Mouse (Mus musculus) intestine, embryonic 14.5 days (tissue): Measurements from ENCODE around the gene Idh1. TPM values are rescaled to one million over a fixed set of nuclear protein-coding genes. Genes with fewer than 3 reads are reported as not detected.

Experiments
- ATAC-seq: fragments of 200-750 bp; cut with Nextera tagmentation; replicated peaks from 2 replicates; pipeline ENCODE4 v1.8.0; 2017; ENCODE audit warnings: low read depth, moderate number of reproducible peaks, moderate TSS enrichment, moderate library complexity; ENCODE audit not compliant: low FRiP score, low TSS enrichment
- DNase-seq: peaks from one replicate; pipeline ENCODE4 v3.0.0-alpha.2; 2018; ENCODE audit warnings: low spot score
- H3K27ac ChIP-seq: fragments of 300-500 bp; sonication (generic); 2 replicates; pipeline ENCODE4 v1.5.1; 2014; ENCODE audit warnings: low read depth, mild to moderate bottlenecking, control low read depth
- H3K27me3 ChIP-seq: fragments of 300-500 bp; sonication (generic); replicated peaks from 2 replicates; pipeline ENCODE4 v1.6.1; 2014; ENCODE audit warnings: low read length, control low read depth; ENCODE audit not compliant: control insufficient read depth, insufficient read depth
- H3K36me3 ChIP-seq: fragments of 300-500 bp; sonication (generic); 2 replicates; pipeline ENCODE4 v1.6.1; 2014; ENCODE audit warnings: low read length, control low read depth; ENCODE audit not compliant: control insufficient read depth, insufficient read depth
- H3K4me1 ChIP-seq: fragments of 300-500 bp; sonication (generic); replicated peaks from 2 replicates; pipeline ENCODE4 v1.6.1; 2014; ENCODE audit warnings: low read length, control low read depth, mixed read lengths; ENCODE audit not compliant: control insufficient read depth, insufficient read depth
- H3K4me2 ChIP-seq: fragments of 300-500 bp; sonication (generic); 2 replicates; pipeline ENCODE4 v1.6.1; 2014; ENCODE audit warnings: low read length
- H3K4me3 ChIP-seq: fragments of 300-500 bp; sonication (generic); 2 replicates; pipeline ENCODE4 v1.5.1; 2014; ENCODE audit warnings: low read depth, low read length, control low read depth, mixed read lengths
- H3K9ac ChIP-seq: fragments of 300-500 bp; sonication (generic); 2 replicates; pipeline ENCODE4 v1.6.1; 2014; ENCODE audit warnings: mild to moderate bottlenecking, low read length
- H3K9me3 ChIP-seq: fragments of 300-500 bp; sonication (generic); 2 replicates; pipeline ENCODE4 v1.6.1; 2016; ENCODE audit warnings: low read length, control low read depth; ENCODE audit not compliant: control insufficient read depth
- WGBS: fragments of 180-500 bp; shearing (Covaris S2); extraction: QIAGEN DNeasy Blood & Tissue Kit; methylation state at CpG from one replicate; pipeline ENCODE4 v1.1.7; 2014; 5-methylcytosine and 5-hydroxymethylcytosine counted together
- polyA plus RNA-seq: library from polyadenylated mRNA; unstranded; fragments of >200 nt; fragmentation: Nextera tagmentation; extraction: Ambion mirVana; gene quantifications from 2 replicates; pipeline ENCODE4 v1.2.1, GENCODE M21; 2014

Idh1 gene
- polyA plus RNA-seq, 1 experiment from 2014 or later = 196 TPM

- no peak overlapping the region for H3K4me2 ChIP-seq
- no peaks in the 10 kb centered on the region for H3K36me3 ChIP-seq
- 81% methylated on average over 2 of the region's 2 CpGs for WGBS
- H3K4me1 ChIP-seq = no peaks in the 10 kb centered on the region
- DNase-seq (no peak), ATAC-seq (no peak)
- H3K4me3 ChIP-seq = no peak overlapping the region
- no peak overlapping the region for H3K27ac ChIP-seq
- H3K9me3 ChIP-seq = no peaks in the 10 kb centered on the region
- no peak overlapping the region for H3K9ac ChIP-seq
- no peaks in the 10 kb centered on the region for H3K27me3 ChIP-seq
Measured at GRCm38 (mm10) chr1:65144783-65145182, 41.5 kb downstream of the Idh1 start.

- WGBS = 85% methylated on average over 6 of the region's 6 CpGs
- no peak for ATAC-seq
- Histone ChIP-seq H3K4me1 (no peaks in the 10 kb centered on the region), H3K4me2 (no peak overlapping the region), H3K9me3 (no peaks in the 10 kb centered on the region), H3K9ac (no peak overlapping the region), H3K27me3 (no peaks in the 10 kb centered on the region), H3K36me3 (no peaks in the 10 kb centered on the region), H3K4me3 (no peak overlapping the region), H3K27ac (no peak overlapping the region)
- no peak for DNase-seq
Measured at GRCm38 (mm10) chr1:65137560-65137959, 48.7 kb downstream of the Idh1 start.

GRCm38 (mm10) chr1:65132833-65133232 is 53.5 kb downstream of the Idh1 start:
- H3K4me2 ChIP-seq = no peak overlapping the region
- no peak for ATAC-seq
- H3K9ac ChIP-seq = no peak overlapping the region
- 85% methylated on average over 1 of the region's 1 CpGs for WGBS
- H3K4me3 ChIP-seq = no peak overlapping the region
- no peaks in the 10 kb centered on the region for H3K36me3 ChIP-seq
- no peaks in the 10 kb centered on the region for H3K4me1 ChIP-seq
- no peaks in the 10 kb centered on the region for H3K9me3 ChIP-seq
- H3K27ac ChIP-seq = no peak overlapping the region
- DNase-seq = no peak
- H3K27me3 ChIP-seq = no peaks in the 10 kb centered on the region

- Histone ChIP-seq H3K9me3 (no peaks in the 10 kb centered on the region), H3K27ac (no peak overlapping the region), H3K4me2 (no peak overlapping the region), H3K4me1 (no peaks in the 10 kb centered on the region), H3K27me3 (no peaks in the 10 kb centered on the region), H3K36me3 (no peaks in the 10 kb centered on the region), H3K9ac (no peak overlapping the region), H3K4me3 (no peak overlapping the region)
- no peak for DNase-seq
- ATAC-seq = no peak
- WGBS = 85% methylated on average over 1 of the region's 1 CpGs
Measured at GRCm38 (mm10) chr1:65131671-65132070, 54.6 kb downstream of the Idh1 start.

GRCm38 (mm10) chr1:65130226-65130625 is 56.1 kb downstream of the Idh1 start:
- Histone ChIP-seq H3K27ac (no peak overlapping the region), H3K4me2 (no peak overlapping the region), H3K9me3 (no peaks in the 10 kb centered on the region), H3K4me1 (no peaks in the 10 kb centered on the region), H3K9ac (no peak overlapping the region), H3K27me3 (no peaks in the 10 kb centered on the region), H3K36me3 (no peaks in the 10 kb centered on the region), H3K4me3 (no peak overlapping the region)
- DNase-seq = no peak
- WGBS = 68% methylated on average over 3 of the region's 3 CpGs
- 0 out of 2 replicates have a peak, but pooled peaks have one; percentile 40 for ATAC-seq

- H3K9me3 ChIP-seq = no peaks in the 10 kb centered on the region
- H3K4me3 ChIP-seq = no peak overlapping the region
- DNase-seq (no peak), ATAC-seq (0 out of 2 replicates have a peak, but pooled peaks have one; percentile 43)
- no peaks in the 10 kb centered on the region for H3K27me3 ChIP-seq
- H3K36me3 ChIP-seq = no peaks in the 10 kb centered on the region
- no peaks in the 10 kb centered on the region for H3K4me1 ChIP-seq
- WGBS = 56% methylated on average over 3 of the region's 3 CpGs
- no peak overlapping the region for H3K9ac ChIP-seq
- H3K27ac ChIP-seq = no peak overlapping the region
- no peak overlapping the region for H3K4me2 ChIP-seq
Measured at GRCm38 (mm10) chr1:65129634-65130180, 56.6 kb downstream of the Idh1 start.

- Histone ChIP-seq H3K9ac (no peak within 1 kb of the TSS), H3K9me3 (no peaks in the 10 kb centered on the region), H3K36me3 (no peaks in the 10 kb centered on the region), H3K27me3 (no peaks in the 10 kb centered on the region), H3K4me3 (no peak within 1 kb of the TSS), H3K4me2 (peak within 1 kb of the TSS; percentile 28; the same call in 1 of the 2 replicates), H3K4me1 (no peaks in the 10 kb centered on the region), H3K27ac (no peak within 1 kb of the TSS)
- WGBS = 26% methylated on average over 9 of the region's 9 CpGs
- ATAC-seq (no peak), DNase-seq (no peak)
Measured at GRCm38 (mm10) chr1:65122574-65123372, 63.5 kb downstream of the Idh1 start, which contains the start of gene D630023F18Rik. TSS of gene D630023F18Rik (minus strand) at chr1:65123214.

- H3K4me2 ChIP-seq = no peak within 1 kb of the TSS
Measured at GRCm38 (mm10) chr1:65119438-65119837, 66.9 kb downstream of the Idh1 start, which contains the start of gene Gm28845. TSS of gene Gm28845 (minus strand) at chr1:65119558.

More at GRCm38 (mm10) chr1:65119438-65119837, 66.9 kb downstream of the Idh1 start, which contains the start of gene Gm28845:
- ATAC-seq (no peak), DNase-seq (no peak)
- Histone ChIP-seq H3K27me3 (no peaks in the 10 kb centered on the region), H3K4me3 (no peak within 1 kb of the TSS), H3K4me1 (no peaks in the 10 kb centered on the region), H3K9ac (no peak within 1 kb of the TSS), H3K36me3 (no peaks in the 10 kb centered on the region), H3K9me3 (no peaks in the 10 kb centered on the region), H3K27ac (peak within 1 kb of the TSS; percentile 34)
- 93% methylated on average over 1 of the region's 1 CpGs for WGBS
